Mouse (Mus musculus) testis, adult 2 months (tissue): ENCODE results near the gene Pard3b.

Experiments used
- CTCF ChIP-seq: fragments of 200-500 bp; IDR thresholded peaks from 2 replicates; pipeline ENCODE4 v1.5.1; 2012; ENCODE audit warnings: low read depth, mild to moderate bottlenecking, inconsistent platforms, low read length, moderate library complexity; ENCODE audit not compliant: control insufficient read depth, insufficient read depth, insufficient replicate concordance
- POLR2A ChIP-seq: fragments of 200-500 bp; IDR thresholded peaks from 2 replicates; pipeline ENCODE4 v1.6.1; 2012; ENCODE audit warnings: low read depth, mild to moderate bottlenecking, inconsistent platforms, low read length, moderate library complexity; ENCODE audit not compliant: control insufficient read depth

- TF ChIP-seq CTCF (no peak), POLR2A (no peak)
Observed at GRCm38 (mm10) chr1:62466544-62466943, 827.9 kb downstream of the Pard3b start.
